Mouse (Mus musculus) embryonic facial prominence, embryonic 14.5 days (tissue): ENCODE results near the gene Taf3. TPM values are rescaled to one million over a fixed set of nuclear protein-coding genes. Genes with fewer than 3 reads are reported as not detected.

ENCODE experiments used
- ATAC-seq: fragments of 200-750 bp; cut with Nextera tagmentation; 2 replicates; pipeline ENCODE4 v1.8.0; 2017; ENCODE audit warnings: low read depth, moderate number of reproducible peaks, moderate TSS enrichment
- DNase-seq: peaks from one replicate; pipeline ENCODE4 v3.0.0-alpha.2; 2015; ENCODE audit warnings: low spot score
- H3K27ac ChIP-seq: fragments of 300-500 bp; sonication (generic); replicated peaks from 2 replicates; pipeline ENCODE4 v1.5.1; 2014; ENCODE audit warnings: low read depth, mild to moderate bottlenecking, low read length, moderate library complexity
- H3K27me3 ChIP-seq: fragments of 300-500 bp; sonication (generic); replicated peaks from 2 replicates; pipeline ENCODE4 v1.6.1; 2014; ENCODE audit warnings: low read length; ENCODE audit not compliant: control insufficient read depth, insufficient read depth
- H3K36me3 ChIP-seq: fragments of 300-500 bp; sonication (generic); 2 replicates; pipeline ENCODE4 v1.6.1; 2014; ENCODE audit warnings: low read length, mixed read lengths; ENCODE audit not compliant: control insufficient read depth, insufficient read depth
- H3K4me1 ChIP-seq: fragments of 300-500 bp; sonication (generic); 2 replicates; pipeline ENCODE4 v1.6.1; 2014; ENCODE audit warnings: antibody characterized with exemption, low read length; ENCODE audit not compliant: control insufficient read depth, insufficient read depth
- H3K4me2 ChIP-seq: fragments of 300-500 bp; sonication (generic); 2 replicates; pipeline ENCODE4 v1.6.1; 2014; ENCODE audit warnings: low read depth, mild to moderate bottlenecking, low read length, moderate library complexity, mixed read lengths
- H3K4me3 ChIP-seq: fragments of 300-500 bp; sonication (generic); 2 replicates; pipeline ENCODE4 v1.5.1; 2014; ENCODE audit warnings: low read depth, mild to moderate bottlenecking, low read length
- H3K9ac ChIP-seq: fragments of 300-500 bp; sonication (generic); 2 replicates; pipeline ENCODE4 v1.6.1; 2014; ENCODE audit warnings: low read depth, mild to moderate bottlenecking, low read length, moderate library complexity, mixed read lengths
- H3K9me3 ChIP-seq: fragments of 300-500 bp; sonication (generic); 2 replicates; pipeline ENCODE4 v1.6.1; 2016; ENCODE audit warnings: low read length; ENCODE audit not compliant: control insufficient read depth
- WGBS: fragments of 180-500 bp; shearing (Covaris S2); extraction: QIAGEN DNeasy Blood & Tissue Kit; methylation state at CpG from one replicate; pipeline ENCODE4 v1.1.7; 2014; 5-methylcytosine and 5-hydroxymethylcytosine counted together
- polyA plus RNA-seq: library from polyadenylated mRNA; unstranded; fragments of >200 nt; fragmentation: Nextera tagmentation; extraction: Ambion mirVana; gene quantifications from 2 replicates; pipeline ENCODE4 v1.2.1, GENCODE M21; 2014

The Taf3 gene
- polyA plus RNA-seq, 1 experiment from 2014 or later, result 10.9 TPM

- WGBS, result 80% methylated on average over 7 of the region's 7 CpGs
- H3K4me2 ChIP-seq, result no peak overlapping the region
- no peaks in the 10 kb centered on the region for H3K9me3 ChIP-seq
- H3K4me1 ChIP-seq, result peaks cover 21% of the 10 kb centered on the region
- no peaks in the 10 kb centered on the region for H3K27me3 ChIP-seq
- H3K27ac ChIP-seq, result no peak overlapping the region
- DNase-seq (no peak), ATAC-seq (no peak)
- H3K4me3 ChIP-seq, result no peak overlapping the region
- H3K9ac ChIP-seq, result no peak overlapping the region
- peaks cover 24% of the 10 kb centered on the region; the same call in 1 of the 2 replicates for H3K36me3 ChIP-seq
These were observed 26.1 kb upstream of the Taf3 start for GRCm38 (mm10) chr2:10074470-10074869.

DNA sequence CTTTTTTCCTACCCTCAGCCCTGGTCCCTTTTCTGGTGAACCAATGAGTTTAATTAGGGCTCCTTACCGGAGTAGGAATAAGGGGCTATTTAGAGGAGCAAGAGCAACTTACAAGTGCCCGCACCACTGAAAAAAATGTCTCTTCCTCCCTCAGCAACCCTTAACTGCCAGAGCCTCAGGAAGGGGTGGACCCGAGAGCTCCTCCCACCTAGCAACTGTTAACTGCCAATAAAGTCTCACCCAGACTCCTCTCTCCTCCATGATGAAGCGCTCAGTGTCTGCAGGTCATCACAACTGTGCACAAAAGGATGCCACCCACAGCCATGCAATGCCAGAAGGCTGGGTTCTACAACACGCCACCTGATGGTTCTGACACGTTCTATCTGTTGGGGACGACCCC lies 23.4 kb upstream of the Taf3 start:
- Histone ChIP-seq H3K4me3 (no peak overlapping the region), H3K9ac (no peak overlapping the region), H3K4me1 (no peaks in the 10 kb centered on the region), H3K36me3 (peaks cover 42% of the 10 kb centered on the region), H3K9me3 (no peaks in the 10 kb centered on the region), H3K27me3 (no peaks in the 10 kb centered on the region), H3K27ac (no peak overlapping the region), H3K4me2 (no peak overlapping the region)
- ATAC-seq (no peak), DNase-seq (no peak)
- 85% methylated on average over 7 of the region's 7 CpGs for WGBS

DNA sequence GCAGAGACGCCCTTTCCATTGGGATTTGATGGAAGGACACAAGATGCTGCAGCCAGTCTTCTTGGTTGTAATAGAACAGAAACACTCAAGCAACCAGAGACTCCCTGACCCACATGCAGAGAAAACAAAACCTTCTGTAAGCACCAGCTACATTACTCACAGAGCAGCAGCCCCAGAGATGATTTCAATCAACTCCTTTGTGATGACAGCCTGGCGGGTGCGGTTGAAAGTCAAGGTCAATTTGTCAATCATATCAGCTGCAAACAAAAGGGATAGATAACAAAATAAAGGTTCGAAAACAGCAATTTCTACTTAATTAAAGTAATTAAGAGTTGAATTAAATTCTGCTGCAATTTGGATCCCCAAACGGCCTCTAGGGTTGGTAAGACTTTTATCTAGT lies 10.4 kb upstream of the Taf3 start:
- no peaks in the 10 kb centered on the region for H3K9me3 ChIP-seq
- no peak overlapping the region for H3K9ac ChIP-seq
- ATAC-seq (no peak), DNase-seq (no peak)
- no peak overlapping the region for H3K4me2 ChIP-seq
- WGBS, result 82% methylated on average over 5 of the region's 5 CpGs
- no peaks in the 10 kb centered on the region for H3K27me3 ChIP-seq
- H3K36me3 ChIP-seq, result peaks cover 88% of the 10 kb centered on the region
- no peaks in the 10 kb centered on the region for H3K4me1 ChIP-seq
- H3K27ac ChIP-seq, result no peak overlapping the region
- H3K4me3 ChIP-seq, result no peak overlapping the region

DNA sequence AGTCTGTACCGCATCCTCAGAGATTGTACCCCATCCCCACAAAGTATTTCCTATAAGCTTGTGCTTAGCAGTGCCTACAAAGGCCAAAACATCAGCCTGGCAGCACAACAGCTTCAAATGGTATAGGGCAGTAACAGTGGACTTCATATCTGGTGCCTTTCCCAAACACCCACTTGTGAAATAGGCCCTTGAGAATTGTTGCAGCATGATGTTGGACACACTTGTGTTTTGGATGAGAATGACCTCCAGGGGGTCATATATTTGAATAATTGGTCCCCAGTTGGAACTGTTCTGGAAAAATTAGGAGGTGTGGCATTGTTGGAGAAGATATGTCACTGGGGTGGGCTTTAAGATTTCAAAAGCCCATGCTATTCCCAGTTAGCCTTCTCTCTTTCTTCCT lies 3.6 kb upstream of the Taf3 start:
- Histone ChIP-seq H3K36me3 (peaks cover 30% of the 10 kb centered on the region), H3K27me3 (no peaks in the 10 kb centered on the region), H3K4me3 (no peak overlapping the region), H3K4me2 (no peak overlapping the region), H3K9ac (no peak overlapping the region), H3K27ac (no peak overlapping the region), H3K9me3 (no peaks in the 10 kb centered on the region), H3K4me1 (0 out of 2 replicates have a peak, but pooled peaks cover 9% of the 10 kb centered on the region)
- ATAC-seq (no peak), DNase-seq (no peak)
- 93% methylated on average over 1 of the region's 1 CpGs for WGBS

GRCm38 (mm10) chr2:10050878-10051277 lies 2.5 kb upstream of the Taf3 start:
- H3K9ac ChIP-seq, result no peak overlapping the region
- no peaks in the 10 kb centered on the region for H3K27me3 ChIP-seq
- H3K4me3 ChIP-seq, result no peak overlapping the region
- H3K4me2 ChIP-seq, result no peak overlapping the region
- H3K4me1 ChIP-seq, result 0 out of 2 replicates have a peak, but pooled peaks cover 9% of the 10 kb centered on the region
- WGBS, result 90% methylated on average over 3 of the region's 3 CpGs
- H3K36me3 ChIP-seq, result peaks cover 21% of the 10 kb centered on the region
- no peak overlapping the region for H3K27ac ChIP-seq
- no peaks in the 10 kb centered on the region for H3K9me3 ChIP-seq
- DNase-seq, result no peak
- no peak for ATAC-seq

- Histone ChIP-seq H3K4me2 (peak overlapping the region; percentile 65), H3K9ac (peak overlapping the region; percentile 47; the same call in 1 of the 2 replicates), H3K27me3 (no peaks in the 10 kb centered on the region), H3K36me3 (peaks cover 7% of the 10 kb centered on the region), H3K4me3 (peak overlapping the region; percentile 83), H3K4me1 (0 out of 2 replicates have a peak, but pooled peaks cover 9% of the 10 kb centered on the region), H3K9me3 (no peaks in the 10 kb centered on the region), H3K27ac (no peak overlapping the region)
- no peak for ATAC-seq
- no peak for DNase-seq
- 19% methylated on average over 10 of the region's 10 CpGs for WGBS
These were observed 1.1 kb upstream of the Taf3 start for GRCm38 (mm10) chr2:10049456-10049855.

GRCm38 (mm10) chr2:10047758-10048436 lies 499 bp downstream of the Taf3 start:
- under 1% methylated on average over 30 of the region's 47 CpGs for WGBS

GRCm38 (mm10) chr2:10034976-10035375 lies 13.4 kb downstream of the Taf3 start:
- Histone ChIP-seq H3K4me2 (no peak overlapping the region), H3K36me3 (0 out of 2 replicates have a peak, but pooled peaks cover 3% of the 10 kb centered on the region), H3K4me1 (0 out of 2 replicates have a peak, but pooled peaks cover under 1% of the 10 kb centered on the region), H3K4me3 (no peak overlapping the region), H3K27ac (no peak overlapping the region), H3K27me3 (no peaks in the 10 kb centered on the region), H3K9me3 (no peaks in the 10 kb centered on the region), H3K9ac (no peak overlapping the region)
- no peak for ATAC-seq
- no peak for DNase-seq
- 73% methylated on average over 3 of the region's 3 CpGs for WGBS

More at GRCm38 (mm10) chr2:10047758-10048436, 499 bp downstream of the Taf3 start:
- ATAC-seq, result peak; percentile 58
- peak overlapping the region; percentile 22; the same call in 1 of the 2 replicates for H3K27ac ChIP-seq
- H3K27me3 ChIP-seq, result no peaks in the 10 kb centered on the region
- peak overlapping the region; percentile 75 for H3K4me2 ChIP-seq
- H3K4me3 ChIP-seq, result peak overlapping the region; percentile 83
- H3K9ac ChIP-seq, result peak overlapping the region; percentile 80
- H3K36me3 ChIP-seq, result no peaks in the 10 kb centered on the region
- H3K9me3 ChIP-seq, result no peaks in the 10 kb centered on the region
- H3K4me1 ChIP-seq, result 0 out of 2 replicates have a peak, but pooled peaks cover 9% of the 10 kb centered on the region
- DNase-seq, result peak; percentile 58

DNA sequence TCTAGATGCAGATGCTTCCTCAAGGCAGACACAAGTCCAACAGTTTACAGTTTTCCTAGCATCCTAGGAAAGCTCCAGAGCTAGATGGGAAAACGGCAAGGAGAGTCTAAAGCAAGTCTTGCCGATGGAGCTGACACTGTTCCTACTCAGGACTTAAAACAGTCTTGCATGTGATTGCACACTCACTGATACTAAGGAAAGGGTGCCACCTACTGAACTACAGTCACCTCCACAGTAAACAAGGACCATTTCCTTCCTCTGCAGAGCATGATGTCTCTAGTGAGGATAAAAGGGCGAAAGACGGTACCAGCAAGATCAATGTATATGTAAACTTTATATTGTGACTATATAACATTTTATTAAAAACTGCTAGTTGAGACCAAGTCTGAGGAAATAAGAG lies 14.7 kb downstream of the Taf3 start:
- no peak for DNase-seq
- H3K36me3 ChIP-seq, result 0 out of 2 replicates have a peak, but pooled peaks cover 3% of the 10 kb centered on the region
- no peak for ATAC-seq
- 0 out of 2 replicates have a peak overlapping the region, but pooled peaks have one; percentile 19 for H3K9ac ChIP-seq
- no peak overlapping the region for H3K27ac ChIP-seq
- H3K9me3 ChIP-seq, result no peaks in the 10 kb centered on the region
- H3K4me3 ChIP-seq, result no peak overlapping the region
- no peak overlapping the region for H3K4me2 ChIP-seq
- H3K4me1 ChIP-seq, result peaks cover 4% of the 10 kb centered on the region; the same call in 1 of the 2 replicates
- H3K27me3 ChIP-seq, result no peaks in the 10 kb centered on the region
- 64% methylated on average over 4 of the region's 4 CpGs for WGBS
